Mouse (Mus musculus) limb, embryonic 14.5 days (tissue): ENCODE results near the gene Tnip1. TPM values are rescaled to one million over a fixed set of nuclear protein-coding genes. Genes with fewer than 3 reads are reported as not detected.
A peak's percentile ranks its signal among the peaks of the same experiment; 100 is the strongest.

Experiments
- ATAC-seq: fragments of 200-750 bp; cut with Nextera tagmentation; 2 replicates; pipeline ENCODE4 v1.8.0; 2017; ENCODE audit warnings: low read depth, moderate number of reproducible peaks, moderate TSS enrichment; ENCODE audit not compliant: low FRiP score
- DNase-seq: peaks from one replicate; pipeline ENCODE4 v3.0.0-alpha.2; 2015; ENCODE audit warnings: low spot score
- H3K27ac ChIP-seq: fragments of 300-500 bp; sonication (generic); replicated peaks from 2 replicates; pipeline ENCODE4 v1.5.1; 2014; ENCODE audit warnings: low read depth, mild to moderate bottlenecking, low read length, moderate library complexity, mixed read lengths
- H3K27me3 ChIP-seq: fragments of 300-500 bp; sonication (generic); 2 replicates; pipeline ENCODE4 v1.6.1; 2014; ENCODE audit warnings: low read length, mixed read lengths; ENCODE audit not compliant: control insufficient read depth, insufficient read depth
- H3K36me3 ChIP-seq: fragments of 300-500 bp; sonication (generic); 2 replicates; pipeline ENCODE4 v1.6.1; 2014; ENCODE audit warnings: mild to moderate bottlenecking, low read length, moderate library complexity, mixed read lengths; ENCODE audit not compliant: control insufficient read depth, insufficient read depth
- H3K4me1 ChIP-seq: fragments of 300-500 bp; sonication (generic); 2 replicates; pipeline ENCODE4 v1.6.1; 2014; ENCODE audit warnings: antibody characterized with exemption, low read length, mixed read lengths; ENCODE audit not compliant: control insufficient read depth, insufficient read depth
- H3K4me2 ChIP-seq: fragments of 300-500 bp; sonication (generic); replicated peaks from 2 replicates; pipeline ENCODE4 v1.6.1; 2014; ENCODE audit warnings: low read depth, mild to moderate bottlenecking, low read length, moderate library complexity; ENCODE audit not compliant: severe bottlenecking
- H3K4me3 ChIP-seq: fragments of 300-500 bp; sonication (generic); replicated peaks from 2 replicates; pipeline ENCODE4 v1.5.1; 2014; ENCODE audit warnings: low read length
- H3K9ac ChIP-seq: fragments of 300-500 bp; sonication (generic); 2 replicates; pipeline ENCODE4 v1.6.1; 2014; ENCODE audit warnings: mild to moderate bottlenecking, low read depth, low read length, moderate library complexity; ENCODE audit not compliant: severe bottlenecking
- H3K9me3 ChIP-seq: fragments of 300-500 bp; sonication (generic); 2 replicates; pipeline ENCODE4 v1.6.1; 2016; ENCODE audit warnings: low read length; ENCODE audit not compliant: control insufficient read depth
- POLR2A ChIP-seq: fragments of 200-500 bp; IDR thresholded peaks from 2 replicates; pipeline ENCODE4 v1.8.0; 2012; ENCODE audit warnings: inconsistent platforms, mild to moderate bottlenecking, moderate library complexity, borderline replicate concordance; ENCODE audit not compliant: insufficient read depth, insufficient read length; ENCODE audit errors: extremely low read depth
- WGBS: fragments of 180-500 bp; shearing (Covaris S2); extraction: QIAGEN DNeasy Blood & Tissue Kit; methylation state at CpG from one replicate; pipeline ENCODE4 v1.1.7; 2014; 5-methylcytosine and 5-hydroxymethylcytosine counted together
- polyA plus RNA-seq, 2 experiments: library from polyadenylated mRNA; depleted of rRNA in 1 of 2; stranded (reverse) in 1 of 2; unstranded in 1 of 2; fragments of >200 nt; fragmentation: Nextera tagmentation in 1 of 2; extraction: Ambion mirVana in 1 of 2; gene quantifications; 2 replicates each; pipeline versions ENCODE4 v1.2.1 to v1.2.3; 2012 to 2014

Gene Tnip1
- polyA plus RNA-seq, 2 experiments: 20.0 to 21.6 TPM

DNA sequence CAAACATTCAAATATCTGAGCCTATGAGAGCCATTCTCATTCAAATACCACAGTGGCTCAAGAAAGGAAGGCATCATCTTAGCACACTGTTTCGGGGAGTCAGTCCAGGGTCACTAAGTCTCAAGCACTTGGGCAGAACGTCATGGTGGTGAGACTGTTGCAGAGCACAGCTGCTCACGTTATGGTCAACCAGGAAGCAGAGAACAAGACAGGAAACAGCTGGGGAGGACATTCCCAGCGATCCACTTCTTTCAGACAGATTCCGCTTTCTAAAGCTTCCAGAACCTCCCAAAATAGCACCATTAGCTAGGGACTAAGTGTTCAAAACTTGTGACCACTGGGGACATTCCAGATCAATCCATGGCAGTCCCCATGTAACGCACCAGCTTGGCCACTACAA lies 74.8 kb downstream of the Tnip1 start:
- no peak overlapping the region for H3K27ac ChIP-seq
- no peak overlapping the region for H3K4me2 ChIP-seq
- peaks cover 8% of the 10 kb centered on the region for H3K4me1 ChIP-seq
- DNase-seq: no peak
- no peak for ATAC-seq
- no peaks in the 10 kb centered on the region for H3K27me3 ChIP-seq
- 76% methylated on average over 6 of the region's 6 CpGs for WGBS
- no peak overlapping the region for H3K4me3 ChIP-seq
- no peaks in the 10 kb centered on the region for H3K9me3 ChIP-seq
- TF ChIP-seq POLR2A: no peak
- H3K36me3 ChIP-seq: no peaks in the 10 kb centered on the region
- H3K9ac ChIP-seq: no peak overlapping the region

DNA sequence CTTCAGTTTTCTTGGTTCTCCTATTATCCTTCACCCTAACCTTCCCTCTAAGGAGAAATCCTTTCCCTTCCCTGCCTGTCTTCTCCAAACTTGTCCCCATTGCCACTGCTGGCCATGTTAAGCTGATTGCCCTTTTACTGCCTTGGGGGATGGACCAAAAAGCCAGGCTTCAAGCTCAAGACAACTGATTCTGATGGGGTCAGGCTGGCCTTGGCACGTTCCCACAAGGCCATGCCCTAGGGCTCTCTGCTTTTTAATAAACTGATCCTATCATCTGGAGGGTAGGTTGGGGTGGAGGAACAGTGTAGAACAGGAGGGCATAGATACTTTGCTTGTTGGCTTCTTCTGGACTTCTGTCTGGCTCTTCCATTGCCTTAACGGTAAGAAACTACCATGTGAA lies 77.3 kb downstream of the Tnip1 start:
- DNase-seq (no peak), ATAC-seq (no peak)
- peaks cover 11% of the 10 kb centered on the region for H3K4me1 ChIP-seq
- no peaks in the 10 kb centered on the region for H3K36me3 ChIP-seq
- H3K9me3 ChIP-seq: no peaks in the 10 kb centered on the region
- no peak for TF ChIP-seq POLR2A
- WGBS: 74% methylated on average over 2 of the region's 2 CpGs
- no peak overlapping the region for H3K4me3 ChIP-seq
- no peak overlapping the region for H3K4me2 ChIP-seq
- no peaks in the 10 kb centered on the region for H3K27me3 ChIP-seq
- no peak overlapping the region for H3K27ac ChIP-seq
- H3K9ac ChIP-seq: no peak overlapping the region

DNA sequence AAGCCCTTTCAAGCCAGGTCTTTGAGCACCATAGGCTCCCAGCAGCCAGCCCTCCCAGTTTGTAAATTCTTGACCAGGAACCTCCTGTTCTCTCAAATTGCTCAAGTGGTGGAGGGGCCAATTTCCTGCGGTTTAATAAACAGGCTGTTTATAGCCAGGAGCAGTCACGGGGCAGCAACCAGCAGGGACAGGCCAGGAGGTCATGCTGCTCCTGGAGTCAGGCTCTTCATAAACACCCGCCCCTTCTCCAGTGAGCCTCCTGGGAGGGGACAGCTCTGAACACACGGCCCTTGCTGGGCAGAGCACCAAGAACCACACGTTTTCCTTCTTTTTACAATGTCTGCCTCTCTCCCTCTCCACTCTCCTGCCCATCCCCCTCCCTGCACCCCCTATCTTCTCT lies 77.8 kb downstream of the Tnip1 start:
- Histone ChIP-seq H3K27me3 (no peaks in the 10 kb centered on the region), H3K27ac (no peak overlapping the region), H3K36me3 (no peaks in the 10 kb centered on the region), H3K9ac (no peak overlapping the region), H3K9me3 (no peaks in the 10 kb centered on the region), H3K4me3 (no peak overlapping the region), H3K4me1 (peaks cover 11% of the 10 kb centered on the region), H3K4me2 (no peak overlapping the region)
- WGBS: 4% methylated on average over 4 of the region's 5 CpGs
- ATAC-seq: no peak
- DNase-seq: peak; percentile 29
- no peak for TF ChIP-seq POLR2A

DNA sequence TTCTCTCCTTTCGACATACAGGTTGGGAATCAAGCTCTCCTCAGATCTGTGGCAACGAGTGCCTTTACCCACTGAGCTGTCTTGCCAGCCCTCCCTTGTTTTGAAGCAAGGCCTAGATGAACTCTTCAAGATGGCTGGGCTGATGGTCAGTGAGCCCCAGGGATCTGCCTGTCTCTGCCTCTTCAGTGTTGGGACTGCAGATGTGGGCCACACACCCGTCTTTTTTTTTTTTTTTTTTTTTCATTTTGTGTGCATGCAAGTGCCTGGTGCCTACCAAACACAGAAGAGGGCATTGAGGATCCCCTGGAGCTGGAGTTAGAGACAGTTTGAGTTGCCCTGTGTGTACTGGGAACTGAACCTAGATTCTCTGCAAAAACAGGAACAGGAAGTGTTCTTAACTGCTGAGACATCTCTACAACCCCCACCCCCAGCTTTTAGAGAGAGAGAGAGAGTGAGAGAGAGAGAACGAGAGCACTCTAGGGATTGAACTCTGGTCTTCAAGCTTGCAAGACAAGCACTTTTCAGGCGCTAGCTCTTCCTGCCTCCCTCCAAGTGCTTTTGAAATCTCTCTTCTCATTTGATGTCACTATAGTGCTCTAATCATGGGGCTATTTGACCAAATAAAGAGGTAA lies 78.4 kb downstream of the Tnip1 start:
- Histone ChIP-seq H3K9me3 (no peaks in the 10 kb centered on the region), H3K36me3 (no peaks in the 10 kb centered on the region), H3K4me1 (peaks cover 11% of the 10 kb centered on the region), H3K4me2 (no peak overlapping the region), H3K27me3 (no peaks in the 10 kb centered on the region), H3K4me3 (no peak overlapping the region), H3K9ac (no peak overlapping the region), H3K27ac (no peak overlapping the region)
- ATAC-seq: no peak
- TF ChIP-seq POLR2A: no peak
- DNase-seq: no peak
- 76% methylated on average over 5 of the region's 5 CpGs for WGBS

DNA sequence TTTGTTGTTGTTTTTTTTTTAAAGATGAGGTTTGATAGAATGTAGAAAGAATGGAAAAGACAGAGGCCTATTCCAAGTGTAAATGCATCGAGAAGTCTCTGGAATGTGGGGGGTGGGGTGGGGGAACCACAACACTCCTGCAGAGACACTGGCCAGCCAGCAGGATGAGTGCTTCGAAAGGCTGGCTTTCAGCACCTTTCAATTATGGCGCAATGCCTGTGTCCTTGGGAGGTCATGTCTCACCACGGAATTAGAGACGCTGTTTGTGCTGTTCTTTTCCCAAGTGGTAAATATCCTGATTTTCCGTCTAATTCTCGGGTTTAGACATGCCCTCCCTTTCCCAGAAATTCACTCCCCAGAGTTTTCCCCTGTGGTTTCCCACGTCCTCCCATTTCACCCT lies 80.0 kb downstream of the Tnip1 start:
- 27% methylated on average over 8 of the region's 8 CpGs for WGBS
- ATAC-seq (no peak), DNase-seq (peak; percentile 20)
- H3K36me3 ChIP-seq: no peaks in the 10 kb centered on the region
- peaks cover 11% of the 10 kb centered on the region for H3K4me1 ChIP-seq
- no peaks in the 10 kb centered on the region for H3K27me3 ChIP-seq
- no peak overlapping the region for H3K4me2 ChIP-seq
- H3K9me3 ChIP-seq: no peaks in the 10 kb centered on the region
- H3K4me3 ChIP-seq: no peak overlapping the region
- H3K9ac ChIP-seq: no peak overlapping the region
- no peak for TF ChIP-seq POLR2A
- no peak overlapping the region for H3K27ac ChIP-seq
